Mouse (Mus musculus): ENCODE results near the gene Kynu. TPM values are rescaled to one million over a fixed set of nuclear protein-coding genes. Genes with fewer than 3 reads are reported as not detected.

Kynu gene
- polyA plus RNA-seq (2017; shearing (Covaris generic)): under 1 TPM; 0.57 to 1.00 TPM

DNA sequence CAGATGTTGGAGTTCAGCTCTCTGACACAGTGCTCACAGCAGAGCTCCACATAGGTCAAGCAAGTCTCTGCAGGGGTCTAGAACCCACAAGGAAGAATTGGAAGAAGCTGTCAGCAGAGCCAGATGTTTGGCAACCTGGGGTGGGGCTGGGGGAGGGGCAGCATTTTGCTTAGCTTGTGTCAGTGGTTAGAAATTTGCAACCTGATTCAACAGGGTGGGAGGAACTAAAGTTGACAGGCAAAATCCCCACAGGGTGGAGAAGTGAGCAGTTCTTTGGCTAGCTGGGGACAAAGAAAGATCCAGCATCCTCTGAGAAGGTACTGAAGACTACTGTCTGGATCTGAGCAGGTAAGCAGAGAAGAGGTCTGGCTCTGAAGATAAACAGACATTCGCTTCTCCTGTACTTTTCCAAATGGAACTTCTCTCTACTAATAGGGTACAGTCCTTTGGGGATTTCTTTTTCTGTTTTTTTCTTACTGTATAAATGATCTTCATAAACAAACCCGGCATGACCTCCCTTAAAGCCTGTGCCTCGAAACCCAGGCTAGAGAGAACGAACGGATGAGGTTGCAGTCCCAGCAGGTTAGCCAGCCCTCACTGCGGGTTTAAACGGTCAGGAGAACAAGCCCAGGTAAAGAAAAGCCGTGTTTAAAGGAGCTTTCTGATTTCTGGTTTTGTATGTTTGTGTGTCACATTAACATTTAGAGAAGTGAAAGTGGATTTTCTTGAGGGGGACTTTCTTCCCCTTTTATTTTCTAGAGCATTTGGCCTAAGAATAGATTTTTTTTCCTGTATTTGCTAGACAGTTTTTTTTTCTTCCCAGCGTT is at the start of gene Kynu:
Gene Kynu, plus strand, starts transcription at position 268 of the 827 bp plus-strand sequence.
- no peak for ATAC-seq

DNA sequence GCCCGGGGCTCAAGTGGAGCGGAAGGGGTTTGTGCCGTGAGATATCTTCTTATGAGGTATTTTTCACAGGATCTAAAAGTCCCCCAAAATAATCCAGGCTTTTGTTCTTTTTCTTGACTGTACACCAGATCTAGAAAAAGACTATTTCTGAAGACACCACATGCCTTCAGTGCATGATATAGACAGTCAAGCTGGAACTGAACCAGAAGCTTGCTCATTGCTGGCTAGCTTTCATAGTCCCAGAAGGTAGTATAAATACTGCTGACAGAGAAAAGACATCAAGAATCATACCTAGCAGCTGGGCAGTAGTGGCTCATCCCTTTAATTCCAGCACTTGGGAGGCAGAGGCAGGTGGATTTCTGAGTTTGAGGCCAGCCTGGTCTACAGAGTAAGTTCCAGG is 48.9 kb upstream of the Kynu start:
- ATAC-seq: no peak

DNA sequence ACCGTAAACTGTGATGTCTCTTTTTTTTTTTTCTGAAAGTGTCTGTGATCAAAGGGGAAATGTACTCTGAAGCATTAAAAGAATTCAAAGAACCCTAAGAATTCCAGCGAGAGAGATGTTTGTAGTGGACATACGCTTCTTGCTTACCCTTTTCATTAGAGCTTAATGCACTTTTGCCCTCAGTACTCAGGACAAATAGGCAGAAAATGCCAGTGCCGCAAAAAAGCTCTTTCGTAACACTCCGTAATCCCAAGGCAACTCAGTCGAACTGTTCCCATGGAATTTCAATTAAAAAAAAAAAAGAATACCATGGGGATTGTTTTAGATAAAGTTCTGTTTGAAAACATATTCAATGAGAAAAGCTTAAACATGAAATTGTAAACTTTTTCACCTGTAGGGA is 41.3 kb upstream of the Kynu start:
- ATAC-seq: no peak

DNA sequence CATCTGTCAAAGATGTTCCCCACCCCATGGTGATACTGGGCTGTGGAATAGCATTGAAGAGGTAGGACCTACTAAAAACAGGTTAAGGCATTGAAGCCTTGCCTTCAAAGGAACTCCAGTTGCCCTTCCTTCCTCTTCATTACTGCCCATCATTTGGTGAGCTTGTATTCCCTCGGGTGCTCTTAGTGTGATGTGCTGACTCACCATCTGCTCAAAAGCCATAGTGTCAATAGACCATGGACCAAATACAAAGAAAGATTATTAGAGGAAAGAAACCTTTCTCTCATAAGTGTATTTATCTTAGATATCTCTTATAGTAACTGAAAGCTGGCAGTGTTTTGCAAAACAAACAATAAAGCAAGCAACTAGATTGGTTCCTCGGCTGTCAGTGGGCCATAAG is 20.7 kb upstream of the Kynu start:
- ATAC-seq: no peak

DNA sequence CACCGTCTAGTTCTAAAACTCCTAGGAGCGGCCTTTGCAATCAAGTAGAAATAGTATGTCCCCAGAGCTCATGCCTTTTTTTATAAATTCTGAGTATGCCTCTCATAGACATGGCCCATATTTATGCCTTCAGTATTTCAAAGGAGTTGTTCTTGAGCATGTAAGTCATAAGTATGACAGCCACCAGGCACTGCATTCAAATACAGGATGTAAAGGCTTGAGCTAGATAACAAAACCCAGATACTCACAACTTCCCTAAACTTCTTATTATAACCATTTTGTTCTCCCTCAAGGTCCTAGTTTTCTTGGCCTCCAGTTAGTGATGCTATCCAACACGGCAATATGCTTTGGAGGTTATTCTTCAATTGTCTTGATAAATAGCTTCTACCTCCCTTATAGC is 12.5 kb upstream of the Kynu start:
- no peak for ATAC-seq

DNA sequence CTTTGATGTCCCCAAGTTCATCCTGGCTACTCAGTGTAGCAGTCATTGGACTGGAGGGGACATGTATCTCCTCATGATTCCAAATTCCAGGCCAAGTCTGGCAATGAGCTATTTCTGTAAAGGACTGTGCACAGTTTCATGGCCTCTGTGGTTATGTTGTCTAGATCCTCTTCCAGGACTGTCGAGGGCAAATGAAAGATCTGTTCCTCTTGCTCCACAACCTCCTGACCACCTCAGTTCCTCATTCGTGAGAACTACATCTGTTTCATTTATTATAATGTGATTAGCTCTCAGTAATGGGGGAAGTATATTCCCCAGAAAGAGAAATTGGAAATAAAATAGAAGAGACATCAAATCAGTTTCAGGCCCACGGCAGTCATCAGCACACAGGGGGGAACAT is 9.5 kb upstream of the Kynu start:
- ATAC-seq: no peak

DNA sequence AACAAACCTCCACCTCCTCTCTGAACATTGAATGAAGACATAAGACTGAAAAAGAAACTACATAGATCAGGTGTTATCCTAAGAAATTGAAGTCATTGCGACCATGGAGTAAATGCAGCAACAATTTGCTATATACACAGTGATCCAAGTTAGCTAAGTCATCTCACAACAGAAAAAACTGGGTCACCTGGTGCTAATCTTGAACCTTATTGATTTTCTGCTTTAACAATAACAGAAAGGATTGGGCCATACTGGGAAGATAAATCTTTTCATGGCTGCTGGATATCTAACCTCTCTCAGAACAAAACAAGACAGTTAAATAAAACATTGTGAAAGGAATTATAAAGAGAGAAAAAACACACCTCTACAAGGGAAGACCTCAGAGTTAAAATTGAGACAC is 8.7 kb upstream of the Kynu start:
- ATAC-seq: no peak

DNA sequence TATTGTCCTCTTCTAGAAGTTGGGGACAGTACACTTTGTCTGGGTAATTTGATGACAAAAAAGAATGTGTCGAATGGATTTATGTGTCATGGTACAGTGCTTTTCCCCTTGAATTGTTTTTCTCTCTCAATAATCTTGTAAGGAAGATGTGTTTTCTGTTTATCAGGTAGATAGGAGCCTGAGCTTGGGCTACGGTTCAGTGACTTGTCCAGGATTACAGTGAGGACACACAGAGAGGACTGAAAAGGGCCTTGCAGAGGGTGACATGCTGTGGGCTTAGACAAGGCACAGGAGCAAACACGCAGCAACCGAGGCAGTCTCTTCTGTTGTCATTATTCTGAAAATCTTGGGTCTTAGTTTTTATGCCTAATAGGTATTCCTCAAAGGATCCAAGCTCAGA is 913 bp upstream of the Kynu start:
- no peak for ATAC-seq

DNA sequence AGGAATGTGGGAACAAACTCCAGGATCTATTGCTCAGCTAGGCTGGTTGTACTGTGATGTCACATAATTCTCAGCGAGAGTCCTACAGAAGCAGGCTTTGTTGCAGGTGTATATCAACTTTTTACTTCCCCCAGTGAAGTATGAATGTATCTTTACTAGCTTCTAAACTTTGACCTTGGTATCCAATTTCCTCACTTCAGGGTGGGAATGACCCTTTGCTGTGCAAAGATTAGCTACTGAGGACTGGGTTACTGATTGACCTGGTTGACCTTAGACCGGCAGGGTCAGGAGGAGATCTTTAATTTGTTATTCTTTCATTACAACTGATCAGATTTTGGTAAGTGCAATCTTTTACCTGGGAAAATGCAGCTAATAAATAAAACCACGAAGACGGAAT is 758 bp downstream of the Kynu start:
- ATAC-seq: no peak

DNA sequence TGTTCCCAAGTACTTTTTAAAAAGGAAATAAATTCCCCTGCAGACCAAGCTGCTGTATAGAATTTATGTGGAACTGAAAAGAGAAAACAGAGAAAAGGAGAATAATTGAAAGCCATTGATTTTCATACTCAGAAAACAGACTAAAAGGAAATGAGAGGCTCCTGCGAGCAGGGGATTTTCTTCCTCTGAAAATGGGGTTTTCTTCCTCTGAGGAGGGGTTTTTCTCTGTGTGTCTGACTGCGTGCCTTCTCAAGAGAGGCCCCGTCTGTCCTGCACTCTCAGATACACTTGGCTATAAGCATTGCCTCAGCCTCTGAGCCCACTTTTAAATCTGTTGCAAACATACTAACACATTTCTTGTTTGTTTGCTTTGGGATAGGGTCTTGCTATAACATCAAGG is 1.9 kb downstream of the Kynu start:
- peak; percentile 34 for ATAC-seq

DNA sequence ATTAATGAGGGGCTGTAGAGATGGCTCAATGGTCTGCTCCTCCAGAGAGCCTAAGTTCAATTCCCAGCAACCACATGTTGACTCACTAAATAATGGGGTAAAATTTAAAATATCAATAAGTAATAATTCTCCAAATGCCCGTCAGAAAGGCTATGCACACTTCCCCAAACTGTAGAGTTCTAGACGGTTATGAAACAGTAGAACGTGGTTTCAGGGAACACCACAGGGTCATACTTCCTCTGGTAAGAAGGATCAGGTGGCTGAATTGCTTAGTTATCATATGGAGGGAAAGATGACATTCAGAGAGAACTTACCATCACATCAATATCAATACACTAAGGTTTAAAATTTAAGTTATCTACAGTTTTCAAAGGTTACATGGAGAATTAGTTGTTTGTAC is 6.1 kb downstream of the Kynu start:
- no peak for ATAC-seq

DNA sequence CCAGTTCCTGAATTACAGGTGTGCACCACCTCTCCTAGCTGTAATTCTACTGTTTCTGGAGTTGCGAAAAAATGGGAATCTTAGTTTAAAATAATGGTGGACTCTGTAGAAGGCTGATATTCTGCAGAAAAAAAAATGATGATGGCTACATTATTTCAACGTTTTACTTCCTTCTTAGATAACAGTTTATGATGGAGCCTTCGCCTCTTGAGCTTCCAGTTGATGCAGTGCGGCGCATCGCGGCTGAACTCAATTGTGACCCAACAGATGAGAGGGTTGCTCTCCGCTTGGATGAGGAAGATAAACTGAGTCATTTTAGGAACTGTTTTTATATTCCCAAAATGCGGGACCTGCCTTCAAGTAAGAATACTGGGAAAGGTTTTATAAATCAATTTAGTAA is 7.7 kb downstream of the Kynu start:
- ATAC-seq: no peak

DNA sequence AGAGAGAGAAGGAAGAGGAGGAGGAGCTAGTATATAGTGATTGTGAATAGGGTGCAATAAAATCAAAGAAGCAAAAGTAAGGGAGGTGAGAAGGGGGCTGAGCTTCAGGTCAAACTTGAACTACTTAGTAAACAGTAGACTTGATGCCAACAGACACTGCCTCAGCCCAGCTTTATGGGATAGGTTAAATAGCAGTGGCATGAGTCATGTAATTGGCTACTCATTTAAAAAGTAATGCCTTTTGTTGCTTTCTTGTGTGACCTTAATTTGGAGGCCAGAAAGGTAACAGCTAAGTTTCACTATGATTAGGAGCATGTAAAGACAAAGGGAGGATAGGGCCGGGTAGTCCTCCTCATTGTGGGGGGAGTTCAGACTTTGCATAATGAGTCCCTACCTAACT is 13.3 kb downstream of the Kynu start:
- ATAC-seq: no peak

DNA sequence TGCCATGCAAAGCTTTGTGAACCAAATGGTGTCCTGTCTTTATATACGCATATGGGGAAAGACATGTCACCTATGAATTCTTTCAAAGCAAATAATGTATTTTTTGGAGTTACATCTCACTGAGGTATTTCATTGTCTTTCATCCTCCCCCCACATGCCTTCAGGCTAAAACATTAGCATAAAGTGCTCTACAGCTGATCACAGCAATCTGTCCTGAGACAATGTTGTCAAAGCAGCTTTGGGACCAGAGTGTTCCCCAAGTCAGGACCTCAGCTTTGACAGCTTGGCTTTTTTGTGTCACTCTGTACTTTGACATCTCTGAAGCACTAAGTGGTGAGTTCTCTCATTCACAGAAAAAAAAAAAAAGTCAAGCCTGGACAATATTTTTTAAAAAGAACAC is 18.4 kb downstream of the Kynu start:
- ATAC-seq: no peak

DNA sequence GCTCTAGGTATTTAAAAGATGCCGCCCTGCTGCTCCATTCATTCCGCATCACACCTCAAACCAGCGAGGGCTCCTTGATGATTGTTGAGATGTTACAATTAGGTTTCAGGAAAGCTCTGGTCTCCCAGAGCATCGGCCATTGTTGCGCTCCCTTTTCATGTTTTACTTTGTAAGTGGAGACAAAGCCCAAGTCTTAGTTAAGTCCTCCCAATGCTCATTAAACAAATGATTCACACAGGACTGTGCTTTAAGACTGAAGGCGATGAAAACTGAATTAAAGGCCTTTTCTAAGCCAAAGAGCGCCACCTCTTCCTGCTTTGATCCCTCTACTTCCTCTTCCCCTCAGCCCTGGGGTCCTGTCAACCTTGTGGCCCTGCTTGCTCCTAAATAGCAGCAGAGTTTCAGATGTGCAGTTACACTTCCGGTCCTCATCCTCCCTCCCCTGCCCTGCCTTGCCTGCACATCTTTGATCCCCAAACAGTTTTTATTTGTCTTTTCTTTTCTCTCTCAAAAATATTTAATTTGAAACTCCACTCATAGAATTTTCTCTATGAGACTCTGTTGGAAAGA is 28.2 kb downstream of the Kynu start:
- no peak for ATAC-seq

DNA sequence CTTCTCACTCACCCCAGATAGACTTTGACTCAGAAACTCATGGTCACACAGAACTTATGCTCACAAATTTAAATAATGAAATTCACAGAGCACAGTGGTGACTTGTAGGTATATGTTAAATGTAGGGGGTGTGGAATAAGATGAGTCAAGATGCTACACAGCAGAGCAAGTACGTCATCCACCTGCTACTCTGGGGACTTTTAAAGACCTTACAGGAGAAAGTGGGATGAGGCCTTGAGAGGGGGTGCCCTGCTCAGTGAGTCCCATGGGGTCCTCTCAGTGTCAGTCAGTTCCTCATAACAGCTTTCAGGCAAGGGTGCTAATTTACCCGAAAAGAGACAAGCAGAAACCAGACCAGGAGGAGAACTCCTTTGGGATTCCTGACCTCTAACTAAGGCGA is 30.4 kb downstream of the Kynu start:
- no peak for ATAC-seq

DNA sequence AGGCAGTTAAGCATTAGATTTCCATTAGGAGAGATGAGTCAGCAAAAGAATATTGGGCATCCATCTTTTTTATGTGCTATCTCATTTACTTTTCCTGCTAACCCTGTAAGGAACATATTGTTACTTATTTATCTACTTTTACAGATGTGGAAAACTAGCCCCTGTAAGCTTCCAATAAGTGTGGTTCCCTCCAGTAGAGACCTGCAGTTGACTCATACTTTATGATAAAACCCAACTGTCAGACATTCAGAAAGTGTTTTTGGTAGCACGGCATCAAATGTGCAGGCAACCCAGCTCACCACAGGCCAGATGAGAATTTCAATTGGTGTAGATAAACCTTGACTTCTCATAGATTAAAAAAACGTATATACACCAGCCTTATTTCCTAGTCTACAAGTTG is 32.7 kb downstream of the Kynu start:
- ATAC-seq: no peak

DNA sequence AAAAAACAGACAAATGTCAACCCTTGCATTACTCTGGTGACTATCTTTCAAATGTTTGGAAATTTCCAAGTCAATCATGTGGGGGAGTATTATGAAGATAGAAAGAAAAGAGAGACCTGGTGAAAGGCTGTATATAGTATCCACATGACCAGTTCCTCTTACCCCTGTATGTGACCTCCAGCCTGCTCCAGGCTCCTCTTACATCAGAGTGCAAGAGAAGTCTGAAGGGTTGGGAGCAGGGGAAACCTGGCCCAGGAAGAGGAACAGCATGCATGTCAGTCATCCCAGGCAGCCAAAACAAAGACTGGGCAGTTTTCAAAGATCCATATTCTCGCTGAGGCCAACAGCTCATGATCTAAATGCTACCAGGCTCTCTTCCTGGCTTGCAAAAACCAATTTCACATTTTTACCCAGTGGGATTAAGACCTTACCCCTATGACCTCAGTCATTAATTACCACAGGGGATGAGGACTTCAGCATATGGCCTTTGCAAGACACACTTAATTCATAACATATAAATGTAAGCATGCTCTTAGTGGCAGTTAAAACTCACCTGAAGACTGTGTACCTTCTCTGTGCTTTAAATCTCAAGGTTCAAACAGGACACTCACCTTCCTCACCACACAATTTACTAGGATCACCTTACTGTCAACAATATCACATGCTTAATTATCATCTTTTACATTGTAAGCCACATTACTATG is 37.0 kb downstream of the Kynu start:
- no peak for ATAC-seq

DNA sequence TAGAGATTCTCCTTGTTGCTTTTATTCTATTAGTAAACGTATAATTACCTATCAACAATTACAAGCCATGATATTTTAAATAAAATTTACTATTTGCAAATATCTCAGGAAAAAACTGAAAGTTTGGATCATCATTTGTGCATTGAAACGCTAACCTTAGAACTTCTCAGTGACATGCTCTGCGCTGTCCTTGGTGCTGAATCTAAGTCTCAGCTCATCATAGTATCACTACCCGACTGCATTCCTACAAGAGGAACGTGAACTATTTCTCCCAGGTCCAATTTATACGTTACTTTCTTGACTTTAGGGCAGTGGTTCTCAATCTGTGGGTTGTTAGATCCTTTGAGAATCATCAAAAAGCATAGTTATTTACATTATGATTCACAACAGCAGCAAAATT is 58.4 kb downstream of the Kynu start:
- no peak for ATAC-seq

DNA sequence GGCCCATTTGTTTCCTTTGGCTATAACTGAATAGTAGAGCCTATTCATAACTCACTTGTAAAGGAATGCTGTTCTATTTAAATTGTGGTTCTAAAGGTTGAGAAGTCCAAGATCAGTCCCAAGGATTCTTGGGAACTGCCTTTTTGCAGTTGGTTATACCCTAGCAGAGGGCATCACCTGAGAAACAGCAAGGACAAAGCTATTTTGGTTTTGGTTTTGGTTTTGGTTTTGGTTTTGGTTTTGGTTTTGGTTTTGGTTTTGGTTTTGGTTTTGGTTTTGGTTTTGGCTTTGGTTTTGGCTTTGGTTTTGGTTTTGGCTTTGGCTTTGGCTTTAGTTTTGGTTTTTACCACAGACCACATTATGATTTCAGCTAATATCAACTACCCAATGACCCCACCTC is 66.0 kb downstream of the Kynu start:
- ATAC-seq: peak; percentile 53

DNA sequence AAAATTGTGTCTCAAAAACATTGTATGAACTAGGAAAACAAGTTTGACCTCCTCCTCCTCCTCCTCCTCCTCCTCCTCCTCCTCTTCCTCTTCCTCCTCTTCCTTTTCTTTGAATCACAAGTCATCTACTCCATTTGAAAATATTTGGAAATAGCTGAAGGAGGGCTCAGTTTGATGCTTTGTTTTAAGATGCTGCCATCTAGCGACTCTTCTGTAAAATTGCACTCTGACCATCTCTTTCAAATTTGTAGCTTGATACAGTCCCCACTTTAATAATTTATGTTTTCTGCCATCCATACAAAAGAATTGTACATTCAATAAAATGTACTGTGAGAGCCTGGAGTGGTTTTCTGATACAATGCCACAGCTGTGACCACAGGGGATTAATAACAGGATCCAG is 67.7 kb downstream of the Kynu start:
- ATAC-seq: peak; percentile 41

DNA sequence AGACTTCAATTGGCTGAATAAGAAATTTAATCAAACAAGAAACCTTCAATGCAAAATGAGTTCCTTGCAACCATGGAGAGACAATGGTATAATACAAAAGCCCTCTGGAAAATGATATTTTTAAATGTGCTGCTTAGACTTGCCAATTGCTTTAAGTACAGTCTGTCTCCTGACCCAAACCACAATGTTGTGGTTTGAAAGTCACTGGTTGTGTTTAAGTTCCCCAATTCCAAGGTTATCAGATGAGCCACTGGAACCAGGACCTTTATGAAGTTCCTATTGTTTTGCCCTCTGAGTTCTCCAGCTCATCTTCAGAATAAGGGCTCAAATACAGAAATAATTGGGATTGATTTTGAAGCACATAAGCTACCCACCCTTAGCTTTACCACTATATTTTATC is 76.7 kb downstream of the Kynu start:
- no peak for ATAC-seq

DNA sequence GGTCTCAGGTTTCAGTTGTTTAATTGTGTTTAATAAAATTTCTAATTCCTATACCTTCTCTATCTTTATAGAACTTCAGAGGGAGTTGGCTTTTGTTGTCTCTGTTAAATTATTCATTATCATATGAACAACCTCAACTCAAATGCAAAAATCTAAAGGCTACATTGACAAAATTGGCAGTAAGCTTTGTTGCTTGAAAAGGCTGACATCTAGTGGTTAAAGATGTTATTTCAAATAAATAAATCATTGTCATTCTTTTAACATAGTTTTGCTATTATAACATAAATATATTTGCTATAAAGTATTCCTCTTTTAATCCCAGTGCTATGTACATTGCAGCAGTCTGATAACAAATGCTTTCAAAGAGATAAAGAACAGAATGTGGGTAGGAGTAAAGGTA is 81.4 kb downstream of the Kynu start:
- ATAC-seq: no peak

DNA sequence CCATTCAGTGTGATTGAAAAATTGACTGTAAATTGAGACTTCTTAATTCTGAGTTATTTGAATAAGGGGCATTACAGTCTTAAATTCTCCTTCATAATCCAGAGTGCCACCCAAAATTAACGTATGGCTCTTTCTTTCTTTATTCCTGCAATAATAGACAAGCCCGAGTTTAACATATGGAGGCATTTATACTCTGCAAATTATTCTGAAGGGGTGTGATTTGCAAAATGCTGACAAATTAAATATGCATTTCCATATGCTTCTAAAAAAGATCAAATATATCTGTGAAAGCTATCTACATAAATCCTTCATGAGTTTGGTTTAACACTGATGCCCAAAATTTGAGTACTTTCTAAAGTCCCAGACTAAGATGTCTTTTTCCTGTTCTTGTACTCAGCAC is 91.8 kb downstream of the Kynu start:
- no peak for ATAC-seq

Measured in CD4-positive, CD25-positive, alpha-beta regulatory T cell, adult 4 months (primary cell).